Mouse (Mus musculus) left cerebral cortex, adult 2 months (tissue): ENCODE results near the gene Mef2c. TPM values are rescaled to one million over a fixed set of nuclear protein-coding genes. Genes with fewer than 3 reads are reported as not detected.

ENCODE experiments used
- DNase-seq, 2 experiments: peaks; one replicate each; pipeline ENCODE4 v3.0.0; 2021 to 2022; ENCODE audit warnings: low spot score in 2 of 2, mixed read lengths in 1 of 2; ENCODE audit errors: extremely low spot score in 1 of 2
- H3K27ac ChIP-seq: fragments of 200-600 bp; 2 replicates; pipeline ENCODE4 v1.8.1; 2022
- H3K4me3 ChIP-seq: fragments of 200-600 bp; 2 replicates; pipeline ENCODE4 v1.8.1; 2022
- CTCF ChIP-seq: fragments of 200-600 bp; IDR thresholded peaks from 2 replicates; pipeline ENCODE4 v1.8.1; 2022; ENCODE audit warnings: antibody characterized with exemption, mild to moderate bottlenecking, moderate library complexity
- intact Hi-C: fragments of 180-260 bp; cut with DNase I; formaldehyde crosslinking; loops from one replicate; pipeline ENCODE4 v1.15.1; 2025
- total RNA-seq, 2 experiments: library from RNA; stranded (reverse); gene quantifications; 2 replicates each; pipeline ENCODE4 v1.2.3; 2021

Mef2c gene
- total RNA-seq, 2 experiments from 2014 or later: 545 to 647 TPM

DNA sequence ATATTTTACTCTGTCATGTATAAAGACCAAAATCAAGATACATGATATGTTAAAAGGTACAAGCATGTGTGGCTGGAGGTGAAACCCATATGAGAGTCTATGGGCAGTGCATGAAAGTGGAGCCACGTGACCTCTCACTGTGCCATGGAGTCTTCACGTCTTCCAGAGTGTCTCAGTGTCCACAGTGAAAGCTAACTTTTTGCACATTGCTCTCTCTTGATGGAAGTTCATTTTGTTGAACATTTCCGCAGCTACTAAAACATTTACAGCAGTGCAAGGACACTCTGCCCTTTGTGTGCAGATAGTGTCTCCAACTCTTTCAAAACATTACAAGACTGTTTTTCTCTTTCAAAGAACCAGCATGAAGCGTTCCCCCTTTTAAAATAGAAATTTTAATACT, 123.6 kb downstream of the Mef2c start:
- Histone ChIP-seq H3K4me3 (no peak overlapping the region), H3K27ac (no peak overlapping the region)
- intact Hi-C loops: no loop called here
- TF ChIP-seq CTCF: no peak
- DNase-seq: no peak

DNA sequence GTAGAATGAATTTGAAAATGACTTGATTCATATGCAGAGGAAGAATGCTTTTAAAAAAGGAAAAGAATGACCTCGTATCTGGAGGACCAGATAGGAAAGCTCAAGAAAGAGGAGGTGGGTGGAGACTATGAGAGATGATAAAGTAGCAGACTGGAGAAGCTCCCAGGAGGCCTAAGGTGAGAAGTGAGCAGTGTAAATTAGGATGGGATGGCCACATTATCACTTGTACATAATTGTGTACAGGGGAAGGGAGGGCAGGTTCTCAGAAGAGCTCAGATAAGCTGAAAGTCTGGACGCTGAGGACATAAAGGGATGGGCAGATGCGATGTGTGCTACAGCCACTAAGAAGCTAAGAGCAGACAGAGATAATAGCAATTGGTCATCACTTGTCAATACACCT, 124.3 kb downstream of the Mef2c start:
- H3K4me3 ChIP-seq: no peak overlapping the region
- H3K27ac ChIP-seq: no peak overlapping the region; the same call in 1 of the 2 replicates
- no peak for TF ChIP-seq CTCF
- no peak for DNase-seq
- intact Hi-C loops: no loop called here

DNA sequence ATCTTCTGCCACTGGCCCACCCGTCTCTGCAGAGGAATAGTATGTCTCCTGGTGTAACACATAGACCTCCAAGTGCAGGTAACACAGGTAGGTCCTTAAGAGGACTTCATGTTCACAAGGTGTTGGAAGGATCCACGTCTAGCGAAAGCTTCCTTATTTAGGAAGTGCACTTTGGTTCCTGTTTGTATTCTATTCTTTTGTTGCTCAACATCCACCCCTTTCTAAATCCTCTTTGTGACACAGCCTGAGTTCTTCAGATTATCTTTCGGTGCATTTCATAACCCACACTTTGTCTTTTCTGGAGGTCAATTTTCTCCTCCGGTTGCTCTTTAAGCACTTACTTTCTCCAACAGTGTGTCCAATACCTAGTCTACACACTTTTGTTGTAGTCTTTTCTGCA, 129.3 kb downstream of the Mef2c start:
- Histone ChIP-seq H3K27ac (0 out of 2 replicates have a peak overlapping the region, but pooled peaks have one; percentile 13), H3K4me3 (no peak overlapping the region)
- intact Hi-C loops: no loop called here
- DNase-seq: no peak
- no peak for TF ChIP-seq CTCF

DNA sequence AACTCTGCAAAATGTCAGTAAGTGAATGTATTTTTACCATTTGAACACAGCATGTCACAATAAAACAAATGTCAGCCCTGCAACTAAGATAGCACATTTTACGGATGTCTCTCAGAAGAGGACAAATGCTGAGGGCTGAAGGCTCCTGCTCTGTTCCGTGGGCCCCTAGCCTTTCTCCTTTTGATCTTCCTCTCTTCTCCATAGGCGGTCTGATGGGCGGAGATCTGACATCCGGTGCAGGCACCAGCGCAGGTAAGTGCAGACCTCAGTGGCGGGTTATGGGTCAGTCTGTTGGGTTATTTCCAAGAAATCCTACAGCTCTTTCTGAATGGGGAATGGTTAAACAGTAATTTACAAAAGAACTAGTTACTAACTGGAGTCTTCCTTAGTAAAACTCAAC, 131.4 kb downstream of the Mef2c start:
- H3K4me3 ChIP-seq: no peak overlapping the region
- TF ChIP-seq CTCF: no peak
- intact Hi-C loops: no loop called here
- no peak for DNase-seq
- H3K27ac ChIP-seq: no peak overlapping the region; the same call in 1 of the 2 replicates

DNA sequence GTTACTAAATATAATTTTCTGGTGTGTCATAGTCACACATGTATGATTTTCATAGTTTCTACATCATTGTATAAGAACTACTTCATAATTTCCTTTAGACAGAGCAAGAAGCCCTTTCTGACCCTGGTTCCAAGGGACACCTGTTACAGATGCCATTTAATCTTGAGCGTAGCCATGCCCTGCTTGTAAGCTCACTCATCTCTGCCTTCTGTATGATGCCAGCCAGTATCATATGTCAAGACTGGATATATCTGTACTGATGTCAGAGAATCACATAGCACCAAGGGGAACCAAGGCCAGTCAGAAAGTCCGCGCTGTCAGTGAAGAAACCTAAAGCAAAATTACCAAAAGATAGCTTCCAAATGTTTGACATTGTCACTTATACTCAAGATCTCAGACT, 133.8 kb downstream of the Mef2c start:
- Histone ChIP-seq H3K27ac (peak overlapping the region; percentile 13; the same call in 1 of the 2 replicates), H3K4me3 (no peak overlapping the region)
- TF ChIP-seq CTCF: no peak
- no peak for DNase-seq
- intact Hi-C loops: no loop called here

DNA sequence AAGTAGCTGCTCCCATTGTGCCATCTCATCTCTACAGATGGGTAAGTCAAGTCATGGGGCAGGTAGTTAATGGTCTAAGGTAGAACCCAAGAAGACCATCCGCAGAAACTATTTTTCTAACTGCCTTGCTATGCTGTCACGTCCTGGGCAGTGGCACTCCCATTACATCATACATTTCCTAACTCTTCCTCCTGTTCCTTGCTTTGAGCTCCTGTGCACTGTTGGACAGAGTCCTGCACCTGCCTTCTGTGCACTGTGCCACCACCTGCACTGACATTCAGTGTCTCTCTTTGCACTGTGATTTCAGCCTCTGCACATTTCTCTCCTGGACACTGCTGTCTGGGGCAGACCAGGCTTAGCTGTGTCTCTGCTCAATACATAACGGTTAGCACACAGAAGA, 134.9 kb downstream of the Mef2c start:
- intact Hi-C loops: no loop called here
- no peak for TF ChIP-seq CTCF
- DNase-seq: no peak

DNA sequence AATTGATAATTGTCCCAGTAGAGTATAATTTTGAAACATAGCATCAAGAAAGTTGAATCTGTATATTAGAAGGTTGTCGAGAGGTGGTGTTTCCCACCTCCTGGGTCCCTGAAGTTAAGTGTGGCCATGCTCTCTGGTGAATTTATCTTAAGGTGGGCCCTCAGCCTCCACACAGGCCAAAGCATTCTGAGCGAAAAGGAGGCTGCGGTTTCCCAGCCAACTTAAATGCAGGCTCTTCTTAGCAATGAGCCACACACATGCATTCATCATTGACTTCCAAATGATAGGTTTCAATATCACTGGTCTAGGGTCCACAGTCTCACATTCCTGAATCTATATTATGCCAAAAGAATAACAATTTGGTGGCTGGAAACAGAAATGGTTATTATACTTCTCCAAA, 145.2 kb downstream of the Mef2c start:
- no peak for TF ChIP-seq CTCF
- no peak overlapping the region for H3K4me3 ChIP-seq
- intact Hi-C loops: loop anchor here (2.0 kb wide), 1 partner anchor 40 kb away; no protein-coding TSS in a partner anchor
- DNase-seq: no peak
- peak overlapping the region; percentile 77 for H3K27ac ChIP-seq

More for the DNA sequence above, 134.9 kb downstream of the Mef2c start:
- Histone ChIP-seq H3K27ac (no peak overlapping the region), H3K4me3 (no peak overlapping the region)

DNA sequence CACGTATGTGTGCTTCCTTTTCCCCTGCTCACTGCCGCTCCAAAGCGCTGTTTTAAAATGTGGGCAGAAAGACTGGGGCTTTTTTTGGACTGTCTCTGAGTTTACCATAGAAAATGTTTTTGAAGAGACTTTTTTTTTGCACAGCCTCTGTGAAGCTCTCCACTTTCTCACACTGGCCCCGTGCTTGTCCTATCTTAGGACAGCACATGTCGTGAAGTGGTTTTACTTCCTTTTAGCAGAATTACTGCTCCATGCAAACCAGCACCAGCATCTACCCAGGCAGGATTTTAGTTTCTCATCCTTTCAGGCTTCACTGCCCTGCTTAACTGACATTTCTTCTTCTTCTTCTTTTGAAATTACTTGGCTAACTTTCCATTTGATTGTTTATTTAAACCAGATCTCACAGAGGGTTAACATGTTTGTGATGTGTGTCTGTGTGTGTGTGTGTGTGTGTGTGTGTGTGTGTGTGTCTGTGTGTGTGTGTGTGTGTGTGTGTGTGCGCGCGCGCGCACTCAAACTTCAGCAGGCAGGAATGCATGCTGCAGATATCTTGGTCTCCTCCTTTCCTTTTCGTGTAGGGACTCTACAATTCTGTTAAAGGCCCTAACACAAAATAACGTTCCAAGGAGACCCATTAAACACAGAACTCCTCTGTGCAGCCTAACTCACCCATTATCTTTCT, 146.1 kb downstream of the Mef2c start:
- intact Hi-C loops: loop anchor here (2.0 to 10.0 kb wide), 6 partner anchors 41 to 1333 kb away; no protein-coding TSS in a partner anchor
- no peak for TF ChIP-seq CTCF
- H3K27ac ChIP-seq: peak overlapping the region; percentile 77
- no peak overlapping the region for H3K4me3 ChIP-seq
- DNase-seq: no peak

DNA sequence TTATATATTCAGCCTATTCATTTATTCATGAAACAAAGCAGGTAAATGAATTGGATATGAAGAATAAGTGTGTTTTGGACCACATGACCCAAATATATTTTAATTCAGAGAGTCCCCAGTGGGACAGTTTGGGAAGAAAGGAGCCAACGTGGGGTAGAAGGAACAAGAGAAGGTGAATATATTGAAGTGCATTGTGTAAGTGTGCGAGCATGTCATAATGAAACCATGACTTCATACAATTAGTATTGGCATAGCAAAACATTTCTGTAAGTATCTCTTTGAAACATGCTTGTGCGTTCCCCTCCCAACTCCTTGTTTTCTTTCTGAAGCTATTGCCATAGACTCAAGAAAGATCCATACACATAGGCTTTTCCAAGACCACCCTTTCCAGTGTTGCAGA, 147.0 kb downstream of the Mef2c start:
- intact Hi-C loops: loop anchor here (5.0 to 10.0 kb wide), 5 partner anchors 276 to 1334 kb away; no protein-coding TSS in a partner anchor
- H3K27ac ChIP-seq: peak overlapping the region; percentile 80
- no peak overlapping the region for H3K4me3 ChIP-seq
- DNase-seq: no peak
- TF ChIP-seq CTCF: no peak

DNA sequence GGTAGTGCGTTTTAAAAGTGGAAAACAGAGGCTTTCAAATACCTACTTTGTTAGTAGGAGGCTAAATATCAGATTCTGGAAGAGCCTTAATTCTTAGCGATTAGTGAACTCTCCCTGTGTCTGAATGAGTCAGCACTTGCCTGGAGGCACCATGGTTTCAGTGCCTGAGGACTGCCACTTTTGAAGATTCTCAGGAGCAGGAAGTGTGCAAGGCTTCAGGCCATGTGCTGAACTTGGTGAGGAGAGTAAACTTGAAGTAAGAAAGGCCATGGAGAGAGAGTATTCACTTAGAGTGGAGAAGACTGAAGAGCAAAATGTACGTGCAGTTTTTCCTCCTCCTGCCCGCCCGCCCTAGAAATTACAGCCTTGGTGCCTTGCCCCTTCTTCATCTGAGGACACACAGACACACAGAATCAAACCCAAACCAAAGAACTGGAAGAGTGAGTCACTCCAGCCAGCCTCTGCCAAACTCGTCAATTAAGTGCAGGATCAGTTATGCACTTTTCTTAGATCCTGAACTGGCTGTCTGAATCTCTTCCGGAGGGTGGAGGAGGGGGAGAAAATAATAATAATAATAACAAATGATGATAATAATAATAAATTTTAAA, 148.2 kb downstream of the Mef2c start:
- no peak for DNase-seq
- Histone ChIP-seq H3K4me3 (no peak overlapping the region), H3K27ac (peak overlapping the region; percentile 80)
- TF ChIP-seq CTCF: no peak
- intact Hi-C loops: loop anchor here (5.0 to 10.0 kb wide), 5 partner anchors 277 to 1335 kb away; no protein-coding TSS in a partner anchor

DNA sequence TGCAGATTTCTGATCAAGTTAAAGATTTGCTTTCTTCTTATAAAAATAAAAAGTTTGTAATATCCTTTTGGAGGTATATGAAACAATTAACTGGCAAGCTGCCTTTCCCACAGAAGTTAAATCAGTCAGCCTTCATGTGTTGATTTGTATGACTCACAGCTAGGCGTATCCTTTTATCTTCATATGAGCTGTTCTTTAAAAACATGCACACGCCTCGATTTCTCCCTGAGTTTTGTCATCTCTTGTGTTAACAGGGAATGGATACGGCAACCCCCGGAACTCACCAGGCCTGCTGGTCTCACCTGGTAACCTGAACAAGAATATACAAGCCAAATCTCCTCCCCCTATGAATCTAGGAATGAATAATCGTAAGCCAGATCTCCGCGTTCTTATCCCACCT, 148.7 kb downstream of the Mef2c start:
- H3K27ac ChIP-seq: peak overlapping the region; percentile 80
- no peak overlapping the region for H3K4me3 ChIP-seq
- DNase-seq: no peak
- no peak for TF ChIP-seq CTCF
- intact Hi-C loops: loop anchor here (5.0 to 10.0 kb wide), 5 partner anchors 278 to 1335 kb away; no protein-coding TSS in a partner anchor
